Mouse (Mus musculus) ES-E14 (cell line): ENCODE measurements at regions not wholly inside any gene's neighbourhood (a gene's known extent, or its start where the extent isn't known, plus 50 kb on each side); places are given as distances from the start of the nearest gene placed in this dataset.

ENCODE experiments used
- DNase-seq: peaks from one replicate; pipeline ENCODE4 v3.0.0-alpha.2; 2013; ENCODE audit warnings: low read depth, low spot score
- H3K27ac ChIP-seq: 2 replicates; pipeline ENCODE4 v1.5.1; 2012; ENCODE audit warnings: low read depth, mild to moderate bottlenecking, low read length, moderate library complexity, mixed read lengths; ENCODE audit not compliant: poor library complexity, insufficient read depth, severe bottlenecking
- H3K36me3 ChIP-seq: 2 replicates; pipeline ENCODE4 v1.6.1; 2012; ENCODE audit warnings: mild to moderate bottlenecking, low read length, moderate library complexity, mixed read lengths; ENCODE audit not compliant: control insufficient read depth, poor library complexity, insufficient read depth, severe bottlenecking
- H3K4me1 ChIP-seq, 2 experiments: fragments of 150-350 bp in 1 of 2; sonication (generic) in 1 of 2; 2 replicates each; pipeline ENCODE4 v1.6.1; 2012; ENCODE audit warnings: low read length in 2 of 2, mild to moderate bottlenecking in 1 of 2, mixed read lengths in 1 of 2; ENCODE audit not compliant: control insufficient read depth in 2 of 2, insufficient read depth in 2 of 2, poor library complexity in 1 of 2
- H3K4me3 ChIP-seq, 2 experiments: fragments of 150-350 bp in 1 of 2; sonication (generic) in 1 of 2; 2 replicates each; pipeline ENCODE4 v1.5.1; 2012; ENCODE audit warnings: low read length in 2 of 2, low read depth in 1 of 2, mild to moderate bottlenecking in 1 of 2, mixed read lengths in 1 of 2; ENCODE audit not compliant: insufficient read depth in 1 of 2, poor library complexity in 1 of 2, severe bottlenecking in 1 of 2
- H3K9ac ChIP-seq: 2 replicates; pipeline ENCODE4 v1.6.1; 2012; ENCODE audit warnings: low read depth, mild to moderate bottlenecking, low read length, mixed read lengths; ENCODE audit not compliant: poor library complexity, insufficient read depth, severe bottlenecking
- H3K9me3 ChIP-seq: fragments of 150-350 bp; sonication (generic); 2 replicates; pipeline ENCODE4 v1.6.1; 2012; ENCODE audit warnings: low read depth, mild to moderate bottlenecking, low read length; ENCODE audit not compliant: control insufficient read depth, insufficient read depth
- CHD2 ChIP-seq: IDR thresholded peaks from 2 replicates; pipeline ENCODE4 v1.6.1; 2014; ENCODE audit warnings: mild to moderate bottlenecking, low read depth, low read length, inconsistent platforms
- HCFC1 ChIP-seq: IDR thresholded peaks from 2 replicates; pipeline ENCODE4 v1.6.1; 2012; ENCODE audit warnings: low read length, inconsistent platforms, borderline replicate concordance; ENCODE audit not compliant: insufficient read depth
- MAFK ChIP-seq: IDR thresholded peaks from 2 replicates; pipeline ENCODE4 v1.6.1; 2014; ENCODE audit warnings: mild to moderate bottlenecking, low read depth, low read length, inconsistent platforms; ENCODE audit not compliant: insufficient read depth
- ZC3H11A ChIP-seq: IDR thresholded peaks from 2 replicates; pipeline ENCODE4 v1.6.1; 2012; ENCODE audit warnings: low read depth, mild to moderate bottlenecking, inconsistent platforms, low read length, borderline replicate concordance
- ZNF384 ChIP-seq: IDR thresholded peaks from 2 replicates; pipeline ENCODE4 v1.6.1; 2012; ENCODE audit warnings: low read depth, low read length, inconsistent platforms
- in situ Hi-C, 2 experiments: fragments of 600-800 bp; cut with MboI; formaldehyde crosslinking; loops; one replicate each; pipeline ENCODE4 v1.15.1; 2025; ENCODE audit warnings: low sequenced_read_pairs in 2 of 2, inconsistent platforms in 1 of 2; ENCODE audit not compliant: unreplicated experiment in 2 of 2

GRCm38 (mm10) chr13:78900693-78901092, 701.1 kb upstream of the Nr2f1 start:
- DNase-seq = no peak
- in situ Hi-C loops = no loop called here
- H3K27ac ChIP-seq = no peak overlapping the region
- H3K36me3 ChIP-seq = no peaks in the 10 kb centered on the region
- TF ChIP-seq ZNF384 (no peak), MAFK (no peak), ZC3H11A (no peak), HCFC1 (no peak), CHD2 (no peak)
- no peak overlapping the region for H3K9ac ChIP-seq
- no peak overlapping the region for H3K4me3 ChIP-seq
- H3K9me3 ChIP-seq = no peaks in the 10 kb centered on the region
- no peaks in the 10 kb centered on the region for H3K4me1 ChIP-seq

- no peak overlapping the region for H3K4me3 ChIP-seq
- no peak for DNase-seq
- H3K36me3 ChIP-seq = no peaks in the 10 kb centered on the region
- in situ Hi-C loops = no loop called here
- H3K27ac ChIP-seq = no peak overlapping the region
- no peaks in the 10 kb centered on the region for H3K4me1 ChIP-seq
- TF ChIP-seq MAFK = no peak
- no peak for TF ChIP-seq HCFC1
- no peak for TF ChIP-seq CHD2
- no peak for TF ChIP-seq ZC3H11A
- TF ChIP-seq ZNF384 = no peak
- H3K9me3 ChIP-seq = no peaks in the 10 kb centered on the region
- H3K9ac ChIP-seq = no peak overlapping the region
Observed at GRCm38 (mm10) chr13:78892252-78892651, 692.7 kb upstream of the Nr2f1 start.

GRCm38 (mm10) chr13:78883062-78883461, 683.5 kb upstream of the Nr2f1 start:
- no peak for DNase-seq
- in situ Hi-C loops = no loop called here
- TF ChIP-seq ZNF384 = no peak
- Histone ChIP-seq H3K27ac (no peak overlapping the region), H3K36me3 (no peaks in the 10 kb centered on the region), H3K9ac (no peak overlapping the region), H3K9me3 (no peaks in the 10 kb centered on the region), H3K4me1 (no peaks in the 10 kb centered on the region), H3K4me3 (no peak overlapping the region)

GRCm38 (mm10) chr13:78872582-78872981, 673.0 kb upstream of the Nr2f1 start:
- Histone ChIP-seq H3K36me3 (no peaks in the 10 kb centered on the region), H3K9ac (no peak overlapping the region), H3K4me3 (no peak overlapping the region), H3K4me1 (no peaks in the 10 kb centered on the region), H3K9me3 (no peaks in the 10 kb centered on the region), H3K27ac (no peak overlapping the region)
- TF ChIP-seq ZNF384 = no peak
- TF ChIP-seq CHD2 = no peak
- no peak for TF ChIP-seq HCFC1
- TF ChIP-seq ZC3H11A = no peak
- TF ChIP-seq MAFK = no peak
- no peak for DNase-seq
- in situ Hi-C loops = no loop called here

- Histone ChIP-seq H3K27ac (no peak overlapping the region), H3K4me3 (no peak overlapping the region), H3K9ac (no peak overlapping the region), H3K4me1 (no peaks in the 10 kb centered on the region), H3K9me3 (no peaks in the 10 kb centered on the region), H3K36me3 (no peaks in the 10 kb centered on the region)
- no peak for DNase-seq
- TF ChIP-seq HCFC1 (no peak), CHD2 (no peak), ZNF384 (no peak), ZC3H11A (no peak), MAFK (no peak)
- in situ Hi-C loops = no loop called here
Observed at GRCm38 (mm10) chr13:78871976-78872375, 672.4 kb upstream of the Nr2f1 start.
